Mouse (Mus musculus): ENCODE results near the gene Rnf212. TPM values are rescaled to one million over a fixed set of nuclear protein-coding genes. Genes with fewer than 3 reads are reported as not detected.

Gene Rnf212
- total RNA-seq, 2 experiments from 2014 or later, result not detected

DNA sequence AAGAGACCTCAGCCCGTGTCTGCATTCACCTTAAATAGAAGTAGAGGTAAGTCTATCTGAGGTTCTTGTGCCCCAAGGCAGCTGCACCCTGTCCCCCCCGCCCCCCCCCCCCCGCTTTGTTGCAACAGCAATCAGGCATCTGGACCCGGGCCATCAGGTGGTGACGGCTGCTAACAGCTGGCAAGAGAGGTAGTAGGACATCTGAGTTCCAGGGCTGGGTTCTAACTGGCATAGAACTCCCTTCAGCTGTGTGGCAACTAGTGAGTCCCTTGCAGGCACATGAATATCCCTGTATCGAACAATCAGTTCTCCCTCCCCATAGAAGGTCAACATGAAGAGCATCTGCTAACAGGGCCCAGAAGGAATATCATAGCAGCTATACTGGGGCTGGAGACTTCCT is 62.8 kb downstream of the Rnf212 start:
- no peak for DNase-seq

DNA sequence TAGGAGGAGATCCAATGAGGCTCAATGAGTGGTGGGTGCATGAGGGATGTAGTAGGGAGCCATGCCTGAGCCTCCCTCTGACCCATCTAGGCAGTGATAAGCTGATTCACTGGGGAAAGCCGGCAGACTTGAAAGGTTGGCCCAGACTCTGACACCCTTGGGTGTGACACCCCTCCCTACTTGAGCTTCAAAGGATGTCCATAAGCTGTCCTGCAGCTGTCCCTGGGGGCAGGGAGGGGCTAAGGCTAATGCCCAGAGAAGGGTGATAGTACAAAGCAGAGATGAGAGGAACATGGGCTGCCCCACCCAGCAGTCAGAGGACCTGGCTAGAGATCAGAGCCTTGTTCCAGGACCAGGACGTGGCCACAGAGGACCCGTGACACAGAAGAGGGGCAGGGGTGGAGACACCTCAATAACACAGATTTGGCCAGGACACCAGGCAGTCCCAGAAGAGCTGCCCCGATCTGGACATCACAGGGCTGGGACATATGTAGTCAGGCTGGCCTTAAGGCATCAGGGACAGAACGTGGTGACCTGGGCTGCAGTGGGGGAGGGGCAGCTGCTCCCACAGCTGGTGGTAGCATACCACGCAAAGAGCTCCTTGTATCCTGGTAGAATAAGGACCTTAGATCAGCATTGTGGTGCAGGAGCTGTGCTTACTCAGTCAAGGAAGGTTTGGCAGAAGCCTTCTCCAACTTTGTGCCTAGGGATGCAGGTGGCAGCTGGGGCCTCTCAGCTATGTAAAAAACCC is 65.6 kb downstream of the Rnf212 start:
- no peak for DNase-seq

GRCm38 (mm10) chr5:108708419-108708818 is 66.4 kb downstream of the Rnf212 start:
- no peak for DNase-seq

- DNase-seq, result no peak
Measured at GRCm38 (mm10) chr5:108707758-108708157, 67.0 kb downstream of the Rnf212 start.

DNA sequence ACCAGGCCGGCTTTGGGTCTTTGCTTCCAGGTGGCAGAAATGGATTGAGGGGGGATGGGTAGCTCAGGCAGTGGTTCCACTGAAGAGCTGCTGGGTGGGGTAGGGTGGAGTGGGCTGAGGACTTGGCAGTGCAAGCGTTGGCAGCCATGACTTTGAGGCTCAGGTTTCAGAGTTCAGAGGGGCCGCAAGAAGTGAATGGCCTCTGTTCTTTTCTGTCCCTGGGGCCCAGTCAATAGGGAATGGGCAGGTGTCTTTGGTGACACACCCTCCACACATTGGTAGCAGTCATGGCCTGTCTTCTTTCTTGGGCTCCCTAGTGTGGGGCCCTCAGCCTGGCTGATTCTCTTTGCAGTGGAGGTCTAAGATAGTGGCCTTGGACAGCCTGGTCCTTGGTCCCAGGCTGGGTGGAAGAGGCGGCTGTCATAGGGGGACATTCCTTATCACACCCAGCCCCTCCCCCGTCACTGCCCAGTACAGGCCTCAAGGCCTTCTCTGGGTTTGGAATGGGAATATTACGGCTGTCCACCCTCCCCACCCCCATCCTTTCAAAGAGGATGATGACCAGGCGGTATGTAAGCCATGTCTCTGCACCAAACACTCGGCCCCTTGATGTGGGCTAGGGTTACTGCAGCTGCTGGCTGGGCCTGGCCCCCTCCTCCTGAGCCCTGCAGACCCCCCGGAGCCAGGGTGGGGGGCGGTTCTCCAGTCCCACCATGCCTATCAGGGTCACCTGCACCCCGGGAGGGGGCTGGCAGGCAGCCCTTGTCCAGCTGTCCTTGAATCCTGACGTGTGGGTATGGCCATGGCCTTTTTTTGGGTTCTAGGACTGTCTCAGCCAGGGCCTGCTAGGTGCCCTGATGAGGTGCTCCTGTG is 70.8 kb downstream of the Rnf212 start:
- DNase-seq, result no peak

DNA sequence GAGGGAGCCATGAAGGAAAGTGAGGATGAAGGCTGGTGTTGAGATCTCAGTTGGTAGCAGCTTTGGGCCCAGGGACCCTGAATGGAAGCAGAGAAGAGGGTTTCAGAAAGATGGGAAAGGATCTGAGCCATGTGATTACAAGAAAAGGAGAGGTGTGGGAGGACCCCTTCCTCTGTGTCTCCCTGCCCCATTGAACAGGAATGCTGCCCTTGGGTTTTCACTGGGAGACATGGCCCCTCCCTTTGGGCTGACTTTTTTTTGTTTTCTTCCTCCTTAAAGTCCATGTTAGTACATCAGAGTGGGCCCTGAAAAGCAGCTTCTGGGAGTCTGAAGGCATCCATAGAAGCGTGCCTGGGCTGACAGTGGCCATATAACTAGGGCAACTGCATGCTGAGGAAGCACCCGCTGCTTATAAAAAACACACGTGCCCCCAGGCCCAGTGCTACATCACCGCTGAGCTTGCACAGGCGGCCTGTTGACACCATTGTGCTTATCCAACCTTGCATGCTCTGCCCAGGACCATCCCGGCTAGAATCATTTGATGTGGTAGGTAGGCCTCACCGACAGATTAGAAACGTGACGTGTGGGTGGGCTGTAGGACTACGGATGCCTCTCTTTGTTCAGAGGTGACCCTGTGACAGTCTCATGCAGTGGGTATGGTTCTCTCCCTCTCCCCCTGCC is 73.3 kb downstream of the Rnf212 start:
- no peak for DNase-seq

GRCm38 (mm10) chr5:108700346-108700745 is 74.4 kb downstream of the Rnf212 start:
- no peak for DNase-seq

DNA sequence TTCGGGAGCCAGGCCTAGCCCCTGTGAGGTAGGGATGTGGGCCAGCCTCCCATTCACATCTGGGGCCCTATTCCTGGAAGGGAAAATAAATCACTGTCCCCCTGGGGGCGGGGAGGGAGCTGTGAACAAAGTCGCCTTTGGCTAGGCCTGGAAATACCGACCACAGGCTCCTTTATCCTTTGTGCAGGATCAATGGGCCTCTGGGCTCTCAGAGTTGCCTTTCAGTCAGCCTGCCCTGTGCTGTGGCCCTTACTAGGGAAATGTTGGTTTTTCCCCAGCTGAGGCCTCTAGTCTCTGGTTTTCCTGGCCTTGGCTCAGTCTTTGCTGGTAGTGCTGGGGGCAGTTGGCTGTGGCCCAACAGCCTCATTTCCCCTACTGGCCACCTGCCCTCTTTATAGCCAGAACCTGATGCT is 77.4 kb downstream of the Rnf212 start:
- DNase-seq, result no peak

GRCm38 (mm10) chr5:108696542-108696941 is 78.2 kb downstream of the Rnf212 start:
- DNase-seq, result no peak

DNA sequence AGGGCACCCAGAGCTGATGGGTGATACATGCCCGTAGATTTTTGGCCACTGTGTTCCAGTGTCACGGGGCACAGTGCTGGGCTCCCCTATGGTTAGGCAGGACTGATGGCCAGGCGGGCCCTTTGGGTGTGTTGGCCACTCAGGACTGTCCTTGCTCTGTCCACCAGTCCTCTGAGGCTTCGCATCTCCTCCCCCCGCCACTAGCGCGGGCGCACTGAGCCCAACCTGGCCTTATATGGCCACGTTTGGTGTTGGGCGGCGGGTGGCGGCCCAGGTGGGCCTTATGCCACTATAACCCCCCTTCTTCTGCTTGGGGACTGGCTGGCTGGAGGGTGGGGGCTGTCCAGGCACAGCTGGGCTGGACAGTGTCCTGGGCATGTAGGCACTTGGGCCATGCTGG is 78.9 kb downstream of the Rnf212 start:
- no peak for DNase-seq

- peak; percentile 51 for DNase-seq
Measured at GRCm38 (mm10) chr5:108694352-108695261, 80.2 kb downstream of the Rnf212 start.

DNA sequence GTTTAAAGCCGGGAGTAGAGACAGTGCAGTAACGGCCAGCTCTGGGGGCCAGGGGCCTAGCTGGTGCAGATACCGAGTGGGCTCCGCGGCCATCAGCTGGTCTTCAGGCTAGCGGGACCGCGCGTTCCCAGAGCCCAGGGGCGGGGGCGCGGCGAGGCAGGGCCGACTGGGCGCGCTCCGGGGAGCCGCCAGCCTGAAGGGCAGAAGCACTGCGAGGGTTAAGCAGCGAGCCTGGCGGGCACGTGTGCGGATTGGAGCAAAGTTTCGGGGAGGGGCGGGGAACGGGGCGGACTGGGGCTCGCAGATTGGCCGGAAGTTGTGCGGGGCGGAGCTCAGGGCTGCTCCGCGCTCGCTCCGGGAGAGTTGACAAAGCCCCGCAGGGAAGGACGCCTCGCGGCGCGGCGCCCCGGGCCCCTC is 80.9 kb downstream of the Rnf212 start:
- DNase-seq, result peak; percentile 90

DNA sequence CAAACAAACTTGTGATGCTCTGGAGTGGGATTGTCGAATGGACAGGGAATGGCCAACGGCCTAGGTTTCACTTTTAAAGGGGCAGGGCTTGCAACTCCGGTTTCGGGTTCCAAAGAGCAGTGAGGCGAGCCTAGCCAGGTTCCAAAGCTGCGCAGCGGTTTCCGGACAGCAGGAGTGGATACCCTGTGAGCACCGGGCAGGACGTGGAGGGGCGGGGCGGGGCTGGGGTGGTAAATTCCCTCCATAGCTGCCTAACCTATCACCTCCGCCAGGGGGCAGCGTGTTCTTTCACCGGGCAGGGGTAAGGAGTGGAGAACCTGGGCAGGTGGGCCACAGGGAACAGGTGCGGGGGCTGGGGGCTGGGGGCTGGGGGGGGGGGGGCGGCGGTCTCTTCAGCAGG is 82.5 kb downstream of the Rnf212 start, which contains the start of gene Fgfrl1:
Fgfrl1 (plus strand) TSS at position 112 of the 400 bp plus-strand sequence.
- DNase-seq, result peak; percentile 74

- no peak for DNase-seq
Measured at GRCm38 (mm10) chr5:108691152-108691551, 83.6 kb downstream of the Rnf212 start.

GRCm38 (mm10) chr5:108689091-108689490 is 85.7 kb downstream of the Rnf212 start:
- no peak for DNase-seq

DNA sequence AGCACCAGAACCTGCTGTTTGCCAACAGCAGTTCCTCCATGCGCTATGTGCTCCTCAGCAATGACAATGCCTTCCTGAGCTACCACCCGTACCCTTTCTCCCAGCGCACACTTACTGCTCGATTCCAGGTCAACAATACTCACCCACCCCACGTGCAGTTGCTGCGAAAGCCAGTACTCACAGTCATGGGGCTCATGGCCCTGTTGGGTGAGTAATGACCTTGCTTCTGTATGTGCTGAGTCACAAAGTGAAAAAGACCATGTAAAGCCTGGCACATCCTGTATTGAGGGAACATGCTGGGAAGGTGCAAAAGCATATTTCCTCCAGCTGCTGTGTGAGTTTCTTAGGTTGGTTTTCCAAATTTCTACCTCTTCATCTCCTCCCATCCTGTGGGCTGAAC is 93.9 kb downstream of the Rnf212 start:
- DNase-seq, result no peak

- DNase-seq, result no peak
Measured at GRCm38 (mm10) chr5:108679909-108680308, 94.9 kb downstream of the Rnf212 start.
